Mouse (Mus musculus) liver, embryonic 14.5 days (tissue): Measurements from ENCODE around the gene Gldn. TPM values are rescaled to one million over a fixed set of nuclear protein-coding genes. Genes with fewer than 3 reads are reported as not detected.

ENCODE experiments used
- ATAC-seq: fragments of 200-750 bp; cut with Nextera tagmentation; 2 replicates; pipeline ENCODE4 v1.8.0; 2017; ENCODE audit warnings: moderate number of reproducible peaks, mild to moderate bottlenecking, moderate library complexity; ENCODE audit not compliant: insufficient read depth
- DNase-seq, 3 experiments: peaks; one replicate each; pipeline ENCODE4 v3.0.0-alpha.2; 2012 to 2013; ENCODE audit warnings: low read depth in 3 of 3, low spot score in 3 of 3
- H3K27ac ChIP-seq: fragments of 300-500 bp; sonication (generic); 2 replicates; pipeline ENCODE4 v1.5.1; 2014; ENCODE audit warnings: moderate library complexity, mild to moderate bottlenecking, control low read depth, inconsistent platforms
- H3K27me3 ChIP-seq: fragments of 300-500 bp; sonication (generic); 2 replicates; pipeline ENCODE4 v1.6.1; 2014; ENCODE audit warnings: mild to moderate bottlenecking, low read length, moderate library complexity; ENCODE audit not compliant: control insufficient read depth, insufficient read depth
- H3K36me3 ChIP-seq: fragments of 300-500 bp; sonication (generic); replicated peaks from 2 replicates; pipeline ENCODE4 v1.6.1; 2014; ENCODE audit warnings: low read depth; ENCODE audit not compliant: control insufficient read depth, insufficient read depth
- H3K4me1 ChIP-seq, 2 experiments: fragments of 200-500 bp in 1 of 2; fragments of 300-500 bp in 1 of 2; sonication (generic) in 1 of 2; replicated peaks; 2 replicates each; pipeline ENCODE4 v1.6.1; 2012 to 2014; ENCODE audit warnings: antibody characterized with exemption in 1 of 2, inconsistent platforms in 1 of 2, low read length in 1 of 2; ENCODE audit not compliant: control insufficient read depth in 2 of 2, insufficient read depth in 2 of 2
- H3K4me2 ChIP-seq: fragments of 300-500 bp; sonication (generic); 2 replicates; pipeline ENCODE4 v1.6.1; 2014; ENCODE audit warnings: low read depth, mild to moderate bottlenecking, control low read depth, moderate library complexity
- H3K4me3 ChIP-seq, 2 experiments: fragments of 200-500 bp in 1 of 2; fragments of 300-500 bp in 1 of 2; sonication (generic) in 1 of 2; 2 replicates each; pipeline ENCODE4 v1.5.1; 2012 to 2014; ENCODE audit warnings: low read depth in 2 of 2, low read length in 2 of 2, mild to moderate bottlenecking in 2 of 2, control low read depth in 1 of 2, inconsistent platforms in 1 of 2, moderate library complexity in 1 of 2; ENCODE audit not compliant: insufficient read depth in 1 of 2
- H3K9ac ChIP-seq: fragments of 300-500 bp; sonication (generic); replicated peaks from 2 replicates; pipeline ENCODE4 v1.6.1; 2014; ENCODE audit warnings: mild to moderate bottlenecking, control low read depth, moderate library complexity
- H3K9me3 ChIP-seq: fragments of 300-500 bp; sonication (generic); 2 replicates; pipeline ENCODE4 v1.6.1; 2016; ENCODE audit warnings: low read length, mixed read lengths; ENCODE audit not compliant: control insufficient read depth
- CTCF ChIP-seq: IDR thresholded peaks from 2 replicates; pipeline ENCODE4 v1.5.1; 2016; ENCODE audit warnings: antibody characterized with exemption, low read depth, control low read depth
- EP300 ChIP-seq: IDR thresholded peaks from 2 replicates; pipeline ENCODE4 v1.6.1; 2016; ENCODE audit warnings: antibody characterized with exemption, low read depth
- WGBS: fragments of 180-500 bp; shearing (Covaris S2); extraction: QIAGEN DNeasy Blood & Tissue Kit; methylation state at CpG from one replicate; pipeline ENCODE4 v1.1.7; 2014; ENCODE audit not compliant: insufficient replicate concordance; 5-methylcytosine and 5-hydroxymethylcytosine counted together
- polyA plus RNA-seq, 2 experiments: library from polyadenylated mRNA; depleted of rRNA in 1 of 2; stranded (reverse) in 1 of 2; unstranded in 1 of 2; fragments of >200 nt; fragmentation: Nextera tagmentation in 1 of 2; extraction: Ambion mirVana in 1 of 2; gene quantifications; 2 replicates each; pipeline versions ENCODE4 v1.2.1 to v1.2.3; 2012 to 2014

Gene Gldn
- polyA plus RNA-seq, 2 experiments = not detected

GRCm38 (mm10) chr9:54323456-54323855, 37.2 kb downstream of the Gldn start:
- Histone ChIP-seq H3K27ac (no peak overlapping the region), H3K4me1 (no peaks in the 10 kb centered on the region), H3K27me3 (no peaks in the 10 kb centered on the region), H3K4me3 (no peak overlapping the region), H3K4me2 (no peak overlapping the region), H3K9ac (no peak overlapping the region), H3K36me3 (no peaks in the 10 kb centered on the region), H3K9me3 (no peaks in the 10 kb centered on the region)
- TF ChIP-seq EP300 = no peak
- TF ChIP-seq CTCF = peak; percentile 61
- no peak for ATAC-seq
- no peak for DNase-seq
- 24% methylated on average over 8 of the region's 8 CpGs for WGBS

- Histone ChIP-seq H3K4me1 (no peaks in the 10 kb centered on the region), H3K4me3 (no peak overlapping the region), H3K9me3 (no peaks in the 10 kb centered on the region), H3K27ac (no peak overlapping the region), H3K9ac (no peak overlapping the region), H3K4me2 (no peak overlapping the region), H3K36me3 (no peaks in the 10 kb centered on the region), H3K27me3 (no peaks in the 10 kb centered on the region)
- DNase-seq (no peak), ATAC-seq (no peak)
- TF ChIP-seq EP300 (no peak), CTCF (no peak)
- 67% methylated on average over 7 of the region's 7 CpGs for WGBS
Observed at GRCm38 (mm10) chr9:54329201-54329600, 42.9 kb downstream of the Gldn start.

- Histone ChIP-seq H3K27ac (no peak overlapping the region), H3K4me3 (no peak overlapping the region), H3K4me1 (no peaks in the 10 kb centered on the region), H3K36me3 (no peaks in the 10 kb centered on the region), H3K9me3 (no peaks in the 10 kb centered on the region), H3K9ac (no peak overlapping the region), H3K27me3 (no peaks in the 10 kb centered on the region), H3K4me2 (no peak overlapping the region)
- ATAC-seq (no peak), DNase-seq (no peak)
- 71% methylated on average over 12 of the region's 12 CpGs for WGBS
- TF ChIP-seq CTCF = no peak
- no peak for TF ChIP-seq EP300
Observed at GRCm38 (mm10) chr9:54335582-54335981, 49.3 kb downstream of the Gldn start.

DNA sequence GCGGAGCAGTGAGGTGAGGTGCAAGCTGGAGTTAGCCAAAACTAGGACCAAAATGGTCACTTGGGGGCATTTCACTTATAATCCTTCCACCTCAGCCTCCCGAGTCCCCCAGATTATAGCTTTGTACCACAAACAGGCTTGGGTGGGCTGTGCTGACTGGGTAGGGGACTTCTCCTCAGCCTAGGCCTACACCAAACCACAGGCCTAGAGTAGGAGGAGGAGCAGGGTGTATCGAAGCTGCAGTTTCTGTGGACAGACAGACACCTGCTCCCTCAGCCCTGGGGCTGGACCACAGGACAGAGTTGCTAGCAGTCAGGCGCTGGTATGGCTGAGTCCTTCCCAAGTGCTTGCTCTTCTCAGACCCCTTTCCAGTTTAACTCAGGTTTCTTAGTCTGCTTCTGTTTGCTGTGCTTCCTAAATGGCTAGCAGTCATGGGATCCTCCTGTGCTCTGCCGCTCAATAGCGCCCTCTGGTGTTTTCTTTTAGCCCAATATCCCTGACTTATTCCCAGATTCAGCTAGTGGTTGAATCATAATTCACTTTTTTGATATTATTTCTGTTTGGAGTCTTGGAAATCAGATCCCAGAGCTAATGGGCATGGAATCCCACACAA, 50.4 kb downstream of the Gldn start:
- peak; percentile 3 to 7 (median 5) for DNase-seq

GRCm38 (mm10) chr9:54342026-54342425, 55.7 kb downstream of the Gldn start:
- ATAC-seq = no peak

More for the DNA sequence above, 50.4 kb downstream of the Gldn start:
- Histone ChIP-seq H3K9ac (no peak overlapping the region), H3K4me3 (no peak overlapping the region), H3K36me3 (no peaks in the 10 kb centered on the region), H3K27ac (no peak overlapping the region), H3K4me2 (no peak overlapping the region), H3K27me3 (no peaks in the 10 kb centered on the region), H3K4me1 (no peaks in the 10 kb centered on the region), H3K9me3 (no peaks in the 10 kb centered on the region)
- WGBS = 34% methylated on average over 6 of the region's 6 CpGs
- ATAC-seq = no peak
- TF ChIP-seq EP300 = no peak
- peak; percentile 68 for TF ChIP-seq CTCF

More at GRCm38 (mm10) chr9:54342026-54342425, 55.7 kb downstream of the Gldn start:
- Histone ChIP-seq H3K27ac (no peak overlapping the region), H3K4me2 (no peak overlapping the region), H3K4me3 (no peak overlapping the region), H3K9me3 (no peaks in the 10 kb centered on the region), H3K27me3 (no peaks in the 10 kb centered on the region), H3K4me1 (no peaks in the 10 kb centered on the region), H3K36me3 (no peaks in the 10 kb centered on the region), H3K9ac (no peak overlapping the region)
- no peak for TF ChIP-seq EP300
- TF ChIP-seq CTCF = no peak
- WGBS = 57% methylated on average over 7 of the region's 7 CpGs
- no peak for DNase-seq
